Mouse (Mus musculus) testis, adult 2 months (tissue): ENCODE data around the gene Crlf1.

Source experiments
- CTCF ChIP-seq: fragments of 200-500 bp; IDR thresholded peaks from 2 replicates; pipeline ENCODE4 v1.5.1; 2012; ENCODE audit warnings: low read depth, mild to moderate bottlenecking, inconsistent platforms, low read length, moderate library complexity; ENCODE audit not compliant: control insufficient read depth, insufficient read depth, insufficient replicate concordance
- POLR2A ChIP-seq: fragments of 200-500 bp; IDR thresholded peaks from 2 replicates; pipeline ENCODE4 v1.6.1; 2012; ENCODE audit warnings: low read depth, mild to moderate bottlenecking, inconsistent platforms, low read length, moderate library complexity; ENCODE audit not compliant: control insufficient read depth

DNA sequence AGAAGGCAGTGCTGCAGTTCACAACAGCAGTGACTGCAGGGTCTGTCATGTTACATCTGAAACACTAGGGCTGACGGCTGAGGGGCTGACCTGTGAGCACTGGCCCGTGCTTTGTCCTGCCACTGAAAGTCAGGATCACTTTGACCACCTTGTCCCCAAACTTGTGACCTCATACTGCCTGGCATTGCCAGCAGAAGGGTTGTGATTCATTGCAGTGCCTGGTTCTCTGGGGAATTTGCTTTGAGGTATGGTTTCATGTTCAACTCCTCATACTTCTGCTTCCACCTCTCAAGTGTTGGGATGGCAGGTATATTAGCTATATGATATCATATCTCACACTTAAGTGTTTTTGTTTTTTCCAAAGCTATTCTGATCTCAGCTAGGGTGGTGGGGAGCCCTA is 42.7 kb downstream of the Crlf1 start:
- TF ChIP-seq CTCF (no peak), POLR2A (no peak)
